ENCODE assay signal across 9 mouse cellular contexts in the genomic region with DNA sequence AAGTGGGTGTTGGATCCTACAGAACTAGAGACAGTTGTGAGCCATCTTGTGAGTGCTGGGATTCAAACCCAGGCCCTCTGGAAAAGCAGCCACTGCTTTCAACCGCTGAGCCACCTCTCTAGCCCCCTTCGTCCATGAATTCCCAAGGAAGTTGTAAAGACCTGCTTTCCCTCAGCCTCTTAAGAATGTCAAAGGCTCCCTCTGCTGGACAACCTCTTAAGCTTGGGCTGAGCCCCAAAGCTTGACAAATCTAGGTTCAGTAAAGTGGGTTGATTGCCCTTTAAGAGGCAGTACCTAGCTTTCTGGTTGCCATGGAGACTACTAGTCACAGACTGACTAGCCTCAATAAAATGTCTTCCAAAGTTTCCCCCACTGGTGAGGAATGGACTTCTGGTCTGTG. TPM values are rescaled to one million over a fixed set of nuclear protein-coding genes. Genes with fewer than 3 reads are reported as not detected.
DNase-seq lines count a peak whose midpoint lies in the region; ATAC-seq and TF ChIP-seq lines count a peak whose summit lies in the region.
"Had no signal": no experiment of that assay in that cellular context is flagged by ENCODE, and none has a peak within 500 bp of the region (broad histone marks: within the 10 kb centered on the region; RNA-seq: fewer than 3 reads in every experiment).

Catip (plus strand) TSS at position 297 of the 400 bp plus-strand sequence.

- no peak within 1 kb of the TSS for H3K27ac ChIP-seq in embryonic facial prominence, embryonic 11.5 days (replicated peaks; ENCODE audit: low read depth, low read length)
- H3K27ac ChIP-seq in intestine, postnatal 0 days (ENCODE audit: low read depth, low read length): no peak within 1 kb of the TSS
- H3K27ac ChIP-seq in midbrain, embryonic 11.5 days (ENCODE audit: low read depth, low read length): no peak within 1 kb of the TSS

- no peaks in the 10 kb centered on the region for H3K79me2 ChIP-seq in C2C12 (ENCODE audit: control insufficient read depth, insufficient read depth)

- no peak within 1 kb of the TSS for H3K4me2 ChIP-seq in embryonic facial prominence, embryonic 11.5 days (ENCODE audit: low read depth, low read length)
- no peak within 1 kb of the TSS for H3K4me2 ChIP-seq in intestine, postnatal 0 days (replicated peaks; ENCODE audit: low read depth)
- H3K4me2 ChIP-seq in midbrain, embryonic 11.5 days: no peak within 1 kb of the TSS

- H3K4me3 ChIP-seq in C2C12 (ENCODE audit: insufficient read depth, poor library complexity, severe bottlenecking): no peak within 1 kb of the TSS
- no peak within 1 kb of the TSS for H3K4me3 ChIP-seq in embryonic facial prominence, embryonic 11.5 days (ENCODE audit: low read depth, low read length)
- H3K4me3 ChIP-seq in intestine, postnatal 0 days (ENCODE audit: low read depth, low read length): no peak within 1 kb of the TSS
- no peak within 1 kb of the TSS for H3K4me3 ChIP-seq in midbrain, embryonic 11.5 days (ENCODE audit: low read depth, low read length)
- H3K4me3 ChIP-seq: erythroblast, embryonic 14.5 days had no signal

- H3K36me3 ChIP-seq in C2C12 (ENCODE audit: control insufficient read depth, insufficient read depth): no peaks in the 10 kb centered on the region
- no peaks in the 10 kb centered on the region for H3K36me3 ChIP-seq in embryonic facial prominence, embryonic 11.5 days (replicated peaks; ENCODE audit: control insufficient read depth, insufficient read depth, low read depth, low read length)
- no peaks in the 10 kb centered on the region for H3K36me3 ChIP-seq in intestine, postnatal 0 days (ENCODE audit: control insufficient read depth, insufficient read depth)
- no peaks in the 10 kb centered on the region for H3K36me3 ChIP-seq in midbrain, embryonic 11.5 days (ENCODE audit: control insufficient read depth, insufficient read depth, low read length)

- 0% methylated on average over 2 of the region's 2 CpGs for WGBS in embryonic facial prominence, embryonic 11.5 days
- WGBS in intestine, postnatal 0 days: 0% methylated on average over 2 of the region's 2 CpGs
- 2% methylated on average over 2 of the region's 2 CpGs for WGBS in midbrain, embryonic 11.5 days

- no peaks in the 10 kb centered on the region for H3K4me1 ChIP-seq in embryonic facial prominence, embryonic 11.5 days (ENCODE audit: control insufficient read depth, insufficient read depth, low read length)
- H3K4me1 ChIP-seq in intestine, postnatal 0 days (replicated peaks; ENCODE audit: control insufficient read depth, insufficient read depth, low read length): no peaks in the 10 kb centered on the region
- no peaks in the 10 kb centered on the region for H3K4me1 ChIP-seq in midbrain, embryonic 11.5 days (ENCODE audit: control insufficient read depth, insufficient read depth, low read length)

- no peak within 1 kb of the TSS for H3ac ChIP-seq in C2C12 (ENCODE audit: control insufficient read depth, insufficient read length, low read depth)

- peak; percentile 84 for DNase-seq in adrenal gland, postnatal 14 days
- DNase-seq in embryonic facial prominence, embryonic 11.5 days (ENCODE audit: low spot score): peak; percentile 95
- DNase-seq in heart, adult 11 months: peak; percentile 97
- peak; percentile 85 to 93 for DNase-seq in left cerebral cortex, postnatal 14 days (ENCODE audit: low spot score in 2 of 2)
- DNase-seq in midbrain, embryonic 11.5 days (ENCODE audit: low spot score, missing footprints): peak; percentile 97
- DNase-seq in right cerebral cortex, postnatal 4 days: peak; percentile 55

- intact Hi-C loops in left cerebral cortex, postnatal 14 days (cut with DNase I): loop anchor here (10.0 kb wide), 1 partner anchor 157 kb away; no protein-coding TSS in a partner anchor

- TF ChIP-seq CTCF in C2C12 (IDR thresholded peaks at IDR 0.05; ENCODE audit: control insufficient read depth, insufficient read depth, insufficient read length): peak; percentile 44
- TF ChIP-seq CTCF in intestine, postnatal 0 days (IDR thresholded peaks at IDR 0.05; ENCODE audit: low read depth): peak; percentile 90

- ATAC-seq in embryonic facial prominence, embryonic 11.5 days (replicated peaks; ENCODE audit: insufficient number of reproducible peaks, low FRiP score, low TSS enrichment, low read depth): peak; percentile 41; the same call in 1 of the 2 replicates
- peak; percentile 68 for ATAC-seq in intestine, postnatal 0 days
- ATAC-seq in midbrain, embryonic 11.5 days (ENCODE audit: low FRiP score): peak; percentile 69

- H3K27me3 ChIP-seq in C2C12 (ENCODE audit: control insufficient read depth, insufficient read depth, insufficient read length): no peaks in the 10 kb centered on the region
- no peaks in the 10 kb centered on the region for H3K27me3 ChIP-seq in embryonic facial prominence, embryonic 11.5 days (ENCODE audit: control insufficient read depth, insufficient read depth, low read length)
- H3K27me3 ChIP-seq in intestine, postnatal 0 days (replicated peaks; ENCODE audit: control insufficient read depth, insufficient read depth, low read length): no peaks in the 10 kb centered on the region
- no peaks in the 10 kb centered on the region for H3K27me3 ChIP-seq in midbrain, embryonic 11.5 days (ENCODE audit: control insufficient read depth, insufficient read depth, low read length)

- H3K9ac ChIP-seq in embryonic facial prominence, embryonic 11.5 days (replicated peaks; ENCODE audit: low read length): no peak within 1 kb of the TSS
- H3K9ac ChIP-seq in intestine, postnatal 0 days (ENCODE audit: low read depth, low read length): no peak within 1 kb of the TSS
- no peak within 1 kb of the TSS for H3K9ac ChIP-seq in midbrain, embryonic 11.5 days (ENCODE audit: low read length)

- no peaks in the 10 kb centered on the region for H3K79me3 ChIP-seq in C2C12 (ENCODE audit: low read depth)

- H3K9me3 ChIP-seq in embryonic facial prominence, embryonic 11.5 days (replicated peaks; ENCODE audit: control insufficient read depth, low read length): no peaks in the 10 kb centered on the region
- H3K9me3 ChIP-seq in intestine, postnatal 0 days (ENCODE audit: control insufficient read depth): no peaks in the 10 kb centered on the region
- H3K9me3 ChIP-seq in midbrain, embryonic 11.5 days (ENCODE audit: control insufficient read depth, low read length): no peaks in the 10 kb centered on the region

TF ChIP-seq in C2C12, 6 proteins besides CTCF, POLR2A, EP300 and RAD21:
- TF ChIP-seq USF1 (IDR thresholded peaks at IDR 0.05; ENCODE audit: low read depth): no peak
- no peak for TF ChIP-seq MYOD1 (IDR thresholded peaks at IDR 0.05; ENCODE audit: control insufficient read depth, insufficient read length, low read depth)
- TF ChIP-seq FOSL1 (IDR thresholded peaks at IDR 0.05; ENCODE audit: insufficient read depth, low read length, poor library complexity, severe bottlenecking): no peak
- TF ChIP-seq MAX (IDR thresholded peaks at IDR 0.05): no peak
- TF ChIP-seq MYOG (IDR thresholded peaks at IDR 0.05; ENCODE audit: control insufficient read depth, extremely low read depth, insufficient read length): no peak
- no peak for TF ChIP-seq CEBPB (IDR thresholded peaks at IDR 0.05; ENCODE audit: low read depth)

RNA-seq across cellular contexts. Expression of gene Catip, which starts in this region (rescaled TPM):
- not detected for polyA plus RNA-seq in C2C12 (2012; fragmentation: generic; extraction: Trizol)
- total RNA-seq in adrenal gland, postnatal 14 days (2021): 0.15 and 0.45 TPM in 2 replicates
- polyA plus RNA-seq in embryonic facial prominence, embryonic 11.5 days (2014; fragmentation: Nextera tagmentation; extraction: Ambion mirVana): 0.22 and 0.36 TPM in 2 replicates
- polyA plus RNA-seq in intestine, postnatal 0 days (2015; fragmentation: Nextera tagmentation; extraction: Ambion mirVana): 0.25 and 0.33 TPM in 2 replicates
- total RNA-seq in left cerebral cortex, postnatal 14 days (2021): 1 to 10 TPM in 1 of 2 experiments, under 1 TPM in 1; 0.75 to 1.9 TPM
- 0.05 and 0.22 TPM in 2 replicates for polyA plus RNA-seq in midbrain, embryonic 11.5 days (2014; fragmentation: Nextera tagmentation; extraction: Ambion mirVana)
- polyA plus RNA-seq: erythroblast, embryonic 14.5 days had no signal

Comparison
In these comparisons a context has a peak if more than half of its experiments do, and no peak if none do; other contexts are left out.
1. Peak in DNase-seq in adrenal gland, postnatal 14 days; RNA of the gene not detected or under 1 TPM.
2. Peak in DNase-seq and ATAC-seq in embryonic facial prominence, embryonic 11.5 days; RNA of the gene not detected or under 1 TPM.
3. Peak in ATAC-seq in intestine, postnatal 0 days; RNA of the gene not detected or under 1 TPM.
4. Peak in DNase-seq and ATAC-seq in midbrain, embryonic 11.5 days; RNA of the gene not detected or under 1 TPM.